Mouse (Mus musculus) heart, embryonic 16.5 days (tissue): ENCODE results near the gene Rpgrip1l. TPM values are rescaled to one million over a fixed set of nuclear protein-coding genes. Genes with fewer than 3 reads are reported as not detected.

ENCODE experiments used
- ATAC-seq: fragments of 200-750 bp; cut with Nextera tagmentation; replicated peaks from 2 replicates; pipeline ENCODE4 v1.8.0; 2017; ENCODE audit warnings: moderate number of reproducible peaks; ENCODE audit not compliant: insufficient read depth, low FRiP score; ENCODE audit errors: extremely low read depth
- H3K27ac ChIP-seq: fragments of 300-500 bp; sonication (generic); 2 replicates; pipeline ENCODE4 v1.5.1; 2014; ENCODE audit warnings: mild to moderate bottlenecking, low read length, control low read depth, moderate library complexity
- H3K27me3 ChIP-seq: fragments of 300-500 bp; sonication (generic); 2 replicates; pipeline ENCODE4 v1.6.1; 2014; ENCODE audit warnings: low read length, mixed read lengths; ENCODE audit not compliant: control insufficient read depth, insufficient read depth
- H3K36me3 ChIP-seq: fragments of 300-500 bp; sonication (generic); 2 replicates; pipeline ENCODE4 v1.6.1; 2014; ENCODE audit not compliant: control insufficient read depth, insufficient read depth
- H3K4me1 ChIP-seq: fragments of 300-500 bp; sonication (generic); 2 replicates; pipeline ENCODE4 v1.6.1; 2014; ENCODE audit warnings: low read length, mixed read lengths; ENCODE audit not compliant: control insufficient read depth, insufficient read depth
- H3K4me2 ChIP-seq: fragments of 300-500 bp; sonication (generic); 2 replicates; pipeline ENCODE4 v1.6.1; 2014; ENCODE audit warnings: low read depth, mild to moderate bottlenecking, control low read depth, low read length
- H3K4me3 ChIP-seq: fragments of 300-500 bp; sonication (generic); 2 replicates; pipeline ENCODE4 v1.5.1; 2014; ENCODE audit warnings: mild to moderate bottlenecking, control low read depth, low read length
- H3K9ac ChIP-seq: fragments of 300-500 bp; sonication (generic); 2 replicates; pipeline ENCODE4 v1.6.1; 2014; ENCODE audit warnings: low read length, control low read depth
- H3K9me3 ChIP-seq: fragments of 300-500 bp; sonication (generic); replicated peaks from 2 replicates; pipeline ENCODE4 v1.6.1; 2016; ENCODE audit warnings: low read length; ENCODE audit not compliant: control insufficient read depth
- WGBS: fragments of 180-500 bp; shearing (Covaris S2); extraction: QIAGEN DNeasy Blood & Tissue Kit; methylation state at CpG from one replicate; pipeline ENCODE4 v1.1.7; 2014; 5-methylcytosine and 5-hydroxymethylcytosine counted together
- polyA plus RNA-seq: library from polyadenylated mRNA; unstranded; fragments of >200 nt; fragmentation: Nextera tagmentation; extraction: Ambion mirVana; gene quantifications from 2 replicates; pipeline ENCODE4 v1.2.1, GENCODE M21; 2015

The Rpgrip1l gene
- polyA plus RNA-seq, 1 experiment from 2014 or later: 7.5 TPM

DNA sequence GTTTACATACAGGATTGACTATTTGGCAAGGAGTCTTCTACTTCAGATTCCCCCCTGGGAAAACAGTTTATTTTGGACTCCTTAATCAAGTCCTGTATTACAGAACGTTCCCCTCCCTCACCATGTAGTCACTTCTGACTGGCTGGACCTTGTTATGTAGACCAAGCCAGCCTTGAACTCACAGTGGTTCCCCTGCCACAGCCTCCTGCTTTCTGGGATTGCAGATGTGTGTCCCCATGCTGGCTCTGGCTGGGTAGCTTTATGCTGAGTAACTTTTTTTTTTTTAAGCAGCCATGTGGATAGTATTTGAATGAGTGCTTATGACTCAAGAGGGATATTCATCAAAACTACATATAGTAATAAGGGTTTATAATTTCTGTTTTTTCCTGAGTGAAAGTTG lies 27.7 kb upstream of the Rpgrip1l start:
- no peak overlapping the region for H3K4me2 ChIP-seq
- peaks cover 7% of the 10 kb centered on the region for H3K9me3 ChIP-seq
- 47% methylated on average over 1 of the region's 1 CpGs for WGBS
- no peak overlapping the region for H3K27ac ChIP-seq
- no peak overlapping the region for H3K4me3 ChIP-seq
- no peaks in the 10 kb centered on the region for H3K4me1 ChIP-seq
- H3K27me3 ChIP-seq: no peaks in the 10 kb centered on the region
- 0 out of 2 replicates have a peak, but pooled peaks cover 3% of the 10 kb centered on the region for H3K36me3 ChIP-seq
- ATAC-seq: no peak
- H3K9ac ChIP-seq: no peak overlapping the region

DNA sequence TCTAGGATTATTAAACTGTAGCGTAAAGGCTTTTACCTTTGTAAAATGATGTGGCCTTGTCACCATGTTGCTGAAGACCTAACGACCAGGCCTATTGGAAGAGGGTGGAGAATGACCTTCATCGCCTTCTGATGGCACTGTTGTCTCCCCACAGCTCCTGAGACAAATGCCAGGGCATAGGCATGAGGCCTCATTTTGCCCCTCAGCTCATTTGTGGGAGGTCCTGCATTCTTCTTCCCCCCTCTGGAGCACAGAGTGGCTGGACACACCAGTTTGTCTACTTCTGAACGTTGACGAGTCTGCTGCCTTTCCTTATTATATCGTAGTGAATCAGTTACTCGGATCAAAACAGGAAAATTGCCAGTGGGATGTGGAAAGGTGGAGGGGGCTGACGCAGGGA lies 26.6 kb upstream of the Rpgrip1l start:
- Histone ChIP-seq H3K27ac (no peak overlapping the region), H3K4me1 (no peaks in the 10 kb centered on the region), H3K27me3 (no peaks in the 10 kb centered on the region), H3K9ac (no peak overlapping the region), H3K36me3 (peaks cover 5% of the 10 kb centered on the region; the same call in 1 of the 2 replicates), H3K4me2 (no peak overlapping the region), H3K9me3 (peaks cover 7% of the 10 kb centered on the region), H3K4me3 (no peak overlapping the region)
- 87% methylated on average over 8 of the region's 8 CpGs for WGBS
- ATAC-seq: no peak

DNA sequence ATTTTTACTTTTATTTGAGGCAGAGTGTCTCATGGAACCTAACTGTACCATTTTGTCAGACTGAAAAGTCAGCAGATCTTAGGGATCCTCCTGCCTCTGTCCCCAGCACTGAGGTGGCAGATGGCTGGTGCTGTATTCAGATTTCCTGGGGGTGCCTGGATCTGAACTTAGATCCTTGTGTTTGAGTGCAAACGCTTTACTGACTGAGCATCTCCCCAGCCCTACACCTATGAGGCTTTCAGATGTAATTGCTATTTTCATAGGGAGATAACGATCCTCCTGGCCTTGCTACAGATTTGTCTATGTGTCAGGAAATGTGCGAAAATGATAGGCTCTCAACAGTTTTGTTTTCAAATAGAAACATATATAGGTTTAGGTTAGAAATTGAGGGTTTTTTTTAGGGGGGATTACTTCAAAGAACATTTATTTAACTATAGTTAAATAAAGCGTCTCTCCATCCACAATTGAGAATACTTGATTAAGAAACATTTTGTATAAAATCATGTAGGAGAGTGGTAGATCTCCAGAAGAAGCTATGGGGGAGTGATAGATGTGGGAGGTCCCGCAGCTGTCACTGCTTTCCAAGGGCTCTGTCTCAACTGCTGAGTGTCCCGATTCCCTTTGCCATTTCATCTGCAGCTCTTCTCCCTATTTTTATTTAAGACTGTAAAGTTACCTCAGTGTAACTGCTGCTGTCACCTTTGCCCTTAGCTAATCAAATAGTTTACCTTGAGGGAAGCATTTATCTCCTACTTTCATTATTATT lies 25.5 kb upstream of the Rpgrip1l start:
- H3K27ac ChIP-seq: no peak overlapping the region
- no peak overlapping the region for H3K9ac ChIP-seq
- peaks cover 7% of the 10 kb centered on the region for H3K9me3 ChIP-seq
- H3K4me1 ChIP-seq: no peaks in the 10 kb centered on the region
- no peaks in the 10 kb centered on the region for H3K27me3 ChIP-seq
- no peak overlapping the region for H3K4me3 ChIP-seq
- H3K4me2 ChIP-seq: no peak overlapping the region
- no peak for ATAC-seq
- peaks cover 6% of the 10 kb centered on the region; the same call in 1 of the 2 replicates for H3K36me3 ChIP-seq
- WGBS: 78% methylated on average over 6 of the region's 6 CpGs

DNA sequence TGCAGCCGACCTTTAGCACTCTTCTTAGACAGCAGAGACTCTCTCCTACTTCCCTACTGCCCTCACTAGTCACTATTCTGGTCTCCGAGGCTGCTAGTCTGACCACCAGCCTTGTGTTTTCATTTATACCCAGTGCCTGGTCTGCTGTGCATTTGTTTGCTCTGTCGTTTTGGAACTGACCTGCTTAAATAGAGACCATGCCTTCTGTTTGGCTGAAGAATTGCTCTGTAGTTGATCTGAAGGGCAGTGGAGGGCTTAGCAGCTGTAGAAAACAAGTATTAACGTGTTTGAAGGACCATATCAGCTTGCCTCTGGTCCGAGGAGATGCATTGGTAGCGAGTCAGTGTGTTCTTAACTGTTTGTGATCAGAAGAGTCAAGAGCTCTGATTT lies 16.4 kb upstream of the Rpgrip1l start:
- H3K9me3 ChIP-seq: no peaks in the 10 kb centered on the region
- peak overlapping the region; percentile 75 for H3K27ac ChIP-seq
- 0 out of 2 replicates have a peak overlapping the region, but pooled peaks have one; percentile 33 for H3K9ac ChIP-seq
- 27% methylated on average over 6 of the region's 6 CpGs for WGBS
- ATAC-seq: no peak
- H3K4me3 ChIP-seq: no peak overlapping the region
- peaks cover 42% of the 10 kb centered on the region for H3K4me1 ChIP-seq
- H3K27me3 ChIP-seq: no peaks in the 10 kb centered on the region
- H3K36me3 ChIP-seq: no peaks in the 10 kb centered on the region
- H3K4me2 ChIP-seq: no peak overlapping the region

DNA sequence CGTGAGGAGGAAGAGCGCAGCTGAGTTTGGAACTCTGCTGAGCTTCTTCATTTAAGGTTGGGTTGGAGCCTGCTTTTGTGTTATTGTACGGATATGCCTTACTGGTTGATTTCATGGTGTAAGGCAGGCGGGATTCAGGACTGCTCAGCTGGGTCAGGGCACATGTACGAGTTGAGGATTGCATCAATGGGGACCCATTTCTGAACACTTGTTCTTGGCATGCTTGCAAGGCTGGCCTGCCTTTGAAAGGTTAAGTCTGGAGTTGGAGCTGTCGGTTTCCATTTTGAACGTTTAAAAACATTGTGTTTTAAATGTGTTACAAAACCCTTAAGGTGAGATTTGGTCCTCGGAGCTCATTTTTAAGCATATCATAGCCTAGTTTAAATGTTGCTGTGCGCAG lies 16.0 kb upstream of the Rpgrip1l start:
- H3K4me1 ChIP-seq: peaks cover 46% of the 10 kb centered on the region
- 80% methylated on average over 9 of the region's 9 CpGs for WGBS
- H3K9ac ChIP-seq: no peak overlapping the region
- ATAC-seq: no peak
- no peaks in the 10 kb centered on the region for H3K9me3 ChIP-seq
- no peak overlapping the region for H3K4me2 ChIP-seq
- H3K36me3 ChIP-seq: no peaks in the 10 kb centered on the region
- H3K27me3 ChIP-seq: no peaks in the 10 kb centered on the region
- no peak overlapping the region for H3K4me3 ChIP-seq
- H3K27ac ChIP-seq: peak overlapping the region; percentile 75

DNA sequence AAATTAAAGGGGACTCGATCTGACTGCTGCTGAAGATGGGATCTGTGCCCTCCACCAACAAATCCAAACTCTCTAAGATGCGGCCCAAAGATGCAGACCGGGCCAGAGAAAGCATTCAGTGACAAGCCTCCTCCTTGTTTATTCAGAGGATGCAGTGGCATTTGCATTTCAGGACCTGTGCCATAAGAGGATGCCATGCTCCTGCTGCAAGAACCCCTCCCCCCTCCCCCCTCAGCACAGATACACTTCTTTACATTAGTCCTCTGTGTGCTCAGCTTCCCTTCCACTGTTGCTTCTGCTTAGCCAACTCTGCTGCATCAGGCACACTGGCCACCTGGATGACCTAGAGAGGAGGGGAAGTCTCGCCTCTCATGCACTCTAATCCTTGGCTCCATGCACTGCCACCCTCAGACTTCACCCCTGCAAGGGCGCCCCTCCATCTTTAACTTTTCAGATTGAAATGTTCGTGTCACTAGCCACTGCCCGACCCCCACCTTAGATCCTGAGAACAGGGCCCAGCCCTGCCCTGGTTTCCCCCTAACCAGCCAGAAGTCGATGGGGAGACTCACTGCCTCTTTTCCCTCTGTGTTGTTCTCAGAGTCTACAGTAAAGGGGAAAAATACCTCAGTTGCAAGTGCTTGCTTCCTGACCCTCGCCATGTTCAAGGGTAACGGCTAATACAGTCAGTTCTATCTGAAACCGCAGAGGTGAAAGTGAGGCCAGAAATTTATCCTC lies 14.6 kb upstream of the Rpgrip1l start:
- Histone ChIP-seq H3K4me2 (no peak overlapping the region), H3K4me1 (peaks cover 45% of the 10 kb centered on the region), H3K27ac (no peak overlapping the region), H3K27me3 (no peaks in the 10 kb centered on the region), H3K4me3 (no peak overlapping the region), H3K9ac (no peak overlapping the region), H3K36me3 (no peaks in the 10 kb centered on the region), H3K9me3 (no peaks in the 10 kb centered on the region)
- ATAC-seq: no peak
- WGBS: 80% methylated on average over 11 of the region's 11 CpGs

DNA sequence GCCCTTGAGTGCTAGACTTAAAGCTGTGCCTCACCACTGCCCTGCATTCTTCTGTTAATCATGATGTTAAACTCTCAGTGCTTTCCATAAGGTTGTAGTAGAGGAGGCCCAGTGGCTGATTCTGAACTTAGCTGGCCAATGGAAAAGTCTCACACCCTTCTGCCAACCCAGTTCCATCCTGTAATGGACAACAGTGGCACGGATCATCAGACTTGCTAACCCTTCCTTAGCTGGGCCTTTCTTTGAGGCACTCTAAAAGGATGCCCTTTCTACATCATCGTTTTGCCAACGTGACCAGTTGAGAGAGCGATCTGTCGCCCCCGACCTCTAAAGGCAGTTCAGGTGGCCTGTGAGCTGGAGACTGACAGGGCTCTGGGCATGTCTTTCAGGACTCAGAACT lies 13.9 kb upstream of the Rpgrip1l start:
- no peak for ATAC-seq
- H3K4me3 ChIP-seq: no peak overlapping the region
- H3K36me3 ChIP-seq: no peaks in the 10 kb centered on the region
- H3K27me3 ChIP-seq: no peaks in the 10 kb centered on the region
- H3K9ac ChIP-seq: no peak overlapping the region
- no peak overlapping the region for H3K27ac ChIP-seq
- H3K4me2 ChIP-seq: no peak overlapping the region
- H3K4me1 ChIP-seq: peaks cover 42% of the 10 kb centered on the region
- 84% methylated on average over 6 of the region's 6 CpGs for WGBS
- no peaks in the 10 kb centered on the region for H3K9me3 ChIP-seq

DNA sequence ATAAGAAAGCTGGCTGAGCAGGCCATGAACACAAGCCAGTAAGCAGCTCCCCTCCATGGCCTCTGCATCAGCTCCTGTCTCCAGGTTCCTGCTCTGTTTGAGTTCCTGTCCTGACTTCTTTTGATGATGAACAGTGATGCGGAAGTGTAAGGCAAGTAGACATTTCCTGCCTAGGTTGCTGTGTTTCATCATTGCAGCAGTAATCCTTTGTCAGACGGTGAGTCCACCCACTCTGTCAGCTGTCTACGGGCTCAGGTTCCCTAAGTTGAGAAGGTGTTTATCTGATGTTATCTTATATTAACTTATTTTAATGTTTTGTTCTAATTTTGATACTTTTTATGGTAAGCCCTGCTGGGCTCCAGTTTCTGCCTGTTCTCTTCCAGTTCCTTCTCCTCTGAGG lies 13.0 kb upstream of the Rpgrip1l start:
- Histone ChIP-seq H3K4me1 (peaks cover 34% of the 10 kb centered on the region), H3K4me3 (no peak overlapping the region), H3K9me3 (no peaks in the 10 kb centered on the region), H3K27ac (no peak overlapping the region), H3K4me2 (no peak overlapping the region), H3K9ac (no peak overlapping the region), H3K36me3 (no peaks in the 10 kb centered on the region), H3K27me3 (no peaks in the 10 kb centered on the region)
- no peak for ATAC-seq
- 54% methylated on average over 3 of the region's 3 CpGs for WGBS

DNA sequence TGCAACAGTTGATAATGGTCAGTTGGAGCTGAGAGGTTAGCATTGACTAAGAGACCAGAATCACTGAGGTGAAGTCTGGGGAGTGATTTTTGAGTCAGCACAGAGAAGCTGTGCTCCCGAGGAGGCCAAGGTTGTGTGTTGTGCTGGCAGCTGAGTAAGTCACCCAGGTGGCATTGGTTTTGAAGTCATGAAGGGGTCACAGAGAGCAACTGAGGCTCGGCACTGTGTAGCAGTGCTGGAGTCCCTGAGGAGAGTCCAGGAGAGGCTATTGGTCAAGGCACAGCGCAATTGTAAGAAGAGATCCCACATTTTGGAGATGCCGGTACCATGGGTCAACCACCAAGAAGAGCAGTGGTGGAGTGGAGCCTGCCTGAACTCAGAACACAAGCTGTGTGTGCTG lies 11.9 kb upstream of the Rpgrip1l start:
- no peaks in the 10 kb centered on the region for H3K27me3 ChIP-seq
- no peak overlapping the region for H3K9ac ChIP-seq
- no peaks in the 10 kb centered on the region for H3K9me3 ChIP-seq
- H3K4me1 ChIP-seq: peaks cover 26% of the 10 kb centered on the region
- H3K4me3 ChIP-seq: no peak overlapping the region
- no peak for ATAC-seq
- no peak overlapping the region for H3K4me2 ChIP-seq
- H3K27ac ChIP-seq: no peak overlapping the region
- 92% methylated on average over 4 of the region's 4 CpGs for WGBS
- H3K36me3 ChIP-seq: no peaks in the 10 kb centered on the region
